Mouse (Mus musculus) embryonic facial prominence, embryonic 15.5 days (tissue): ENCODE data around the gene Prl2c3. TPM values are rescaled to one million over a fixed set of nuclear protein-coding genes. Genes with fewer than 3 reads are reported as not detected.
"Not testable (repeated sequence)": the region's sequence is repeated elsewhere in the genome, so short reads cannot be mapped to it uniquely, and the experiment has no call there.

Source experiments
- ATAC-seq: fragments of 200-750 bp; cut with Nextera tagmentation; 2 replicates; pipeline ENCODE4 v1.8.0; 2017; ENCODE audit warnings: low read depth, moderate TSS enrichment; ENCODE audit not compliant: insufficient number of reproducible peaks, low FRiP score, low TSS enrichment
- H3K27ac ChIP-seq: fragments of 300-500 bp; sonication (generic); replicated peaks from 2 replicates; pipeline ENCODE4 v1.5.1; 2015; ENCODE audit warnings: mild to moderate bottlenecking, inconsistent platforms
- H3K27me3 ChIP-seq: fragments of 300-500 bp; sonication (generic); 2 replicates; pipeline ENCODE4 v1.6.1; 2015; ENCODE audit warnings: inconsistent platforms
- H3K36me3 ChIP-seq: fragments of 300-500 bp; sonication (generic); 2 replicates; pipeline ENCODE4 v1.6.1; 2015; ENCODE audit warnings: mild to moderate bottlenecking, inconsistent platforms
- H3K4me1 ChIP-seq: fragments of 300-500 bp; sonication (generic); 2 replicates; pipeline ENCODE4 v1.6.1; 2015; ENCODE audit warnings: inconsistent platforms
- H3K4me2 ChIP-seq: fragments of 300-500 bp; sonication (generic); replicated peaks from 2 replicates; pipeline ENCODE4 v1.6.1; 2015; ENCODE audit warnings: mild to moderate bottlenecking, inconsistent platforms
- H3K4me3 ChIP-seq: fragments of 300-500 bp; sonication (generic); replicated peaks from 2 replicates; pipeline ENCODE4 v1.5.1; 2015; ENCODE audit warnings: mild to moderate bottlenecking, inconsistent platforms
- H3K9ac ChIP-seq: fragments of 300-500 bp; sonication (generic); 2 replicates; pipeline ENCODE4 v1.6.1; 2015; ENCODE audit warnings: inconsistent platforms
- H3K9me3 ChIP-seq: fragments of 300-500 bp; sonication (generic); replicated peaks from 2 replicates; pipeline ENCODE4 v1.6.1; 2016; ENCODE audit warnings: inconsistent platforms
- WGBS: fragments of 180-500 bp; shearing (Covaris S2); methylation state at CpG from one replicate; pipeline ENCODE4 v1.1.7; 2015; 5-methylcytosine and 5-hydroxymethylcytosine counted together
- polyA plus RNA-seq: library from polyadenylated mRNA; unstranded; fragments of >200 nt; fragmentation: Nextera tagmentation; extraction: Ambion mirVana; gene quantifications from 2 replicates; pipeline ENCODE4 v1.2.1, GENCODE M21; 2015

The Prl2c3 gene
- polyA plus RNA-seq = not detected in 2 replicates

DNA sequence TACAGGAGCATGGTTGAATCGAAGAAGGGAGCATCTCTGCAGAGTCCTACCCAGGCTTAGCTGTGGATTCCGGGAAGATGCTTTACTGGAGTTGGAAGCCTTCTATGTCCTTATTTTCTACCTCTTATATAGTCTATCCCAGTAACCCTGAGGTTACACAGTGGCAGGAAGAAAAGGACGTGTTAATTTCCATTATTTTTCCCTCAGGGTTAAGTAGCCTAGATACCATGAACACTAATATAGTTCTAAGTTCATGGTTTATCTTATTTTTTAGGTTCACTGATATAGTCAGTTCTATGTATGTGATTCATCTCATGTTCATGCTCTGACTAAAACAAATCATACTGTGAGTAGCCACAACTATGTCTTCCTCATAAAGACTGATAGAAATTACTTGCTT lies at the start of gene Prl2c3:
Gene Prl2c3, minus strand, starts transcription at position 101 of the 400 bp plus-strand sequence.
- H3K27me3 ChIP-seq, H3K27ac ChIP-seq, H3K4me3 ChIP-seq, H3K36me3 ChIP-seq, H3K9me3 ChIP-seq, ATAC-seq, H3K9ac ChIP-seq, H3K4me2 ChIP-seq, H3K4me1 ChIP-seq: not testable (repeated sequence)
- 66% methylated on average over 3 of the region's 3 CpGs for WGBS

DNA sequence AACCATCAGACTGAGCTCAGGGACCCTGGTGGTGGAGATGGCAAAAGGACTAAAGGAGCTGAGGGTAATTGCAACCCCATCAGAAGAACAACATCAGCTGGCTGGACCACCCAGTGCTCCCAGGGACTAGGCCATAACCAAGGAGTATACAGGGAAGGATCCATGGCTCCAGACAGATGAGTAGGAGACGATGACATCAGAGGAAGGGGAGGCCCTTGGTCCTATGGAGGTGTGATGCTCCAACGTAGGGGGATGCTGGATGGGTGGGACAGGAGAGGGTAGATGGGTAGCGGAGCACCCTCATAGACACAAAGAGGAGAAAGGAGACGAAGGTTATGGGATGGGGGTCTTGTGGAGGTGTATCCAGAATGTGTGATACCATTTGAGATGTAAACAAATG lies 48.4 kb upstream of the Prl2c3 start:
- not testable (repeated sequence) for H3K27ac ChIP-seq, H3K4me3 ChIP-seq, H3K9ac ChIP-seq, H3K36me3 ChIP-seq, H3K4me2 ChIP-seq, H3K4me1 ChIP-seq, H3K27me3 ChIP-seq
- 0 out of 2 replicates have a peak, but pooled peaks cover 23% of the 10 kb centered on the region for H3K9me3 ChIP-seq
- WGBS = 70% methylated on average over 4 of the region's 4 CpGs
- peak; percentile 55; the same call in 1 of the 2 replicates for ATAC-seq

DNA sequence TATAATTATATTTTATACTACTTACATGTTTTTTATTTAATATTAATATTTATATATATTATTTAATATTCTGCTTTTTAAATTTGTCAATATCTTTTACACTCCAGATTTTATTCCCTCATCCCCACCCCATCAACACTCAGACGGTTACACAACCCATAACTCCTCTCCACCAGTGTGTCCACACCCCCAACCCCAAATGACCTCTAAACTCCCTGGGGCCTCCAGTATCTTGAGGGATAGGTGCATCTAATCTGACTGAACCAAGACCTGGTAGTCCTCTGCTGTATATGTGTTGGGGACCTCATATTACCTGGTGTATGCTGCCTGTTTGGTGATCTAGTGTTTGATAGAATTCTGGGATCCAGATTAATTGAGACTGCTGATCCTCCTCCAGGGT lies 44.8 kb upstream of the Prl2c3 start:
- H3K4me2 ChIP-seq, H3K27me3 ChIP-seq, ATAC-seq, H3K4me3 ChIP-seq, H3K4me1 ChIP-seq, H3K36me3 ChIP-seq, H3K27ac ChIP-seq, H3K9ac ChIP-seq: not testable (repeated sequence)
- peaks cover 23% of the 10 kb centered on the region; the same call in 1 of the 2 replicates for H3K9me3 ChIP-seq
- WGBS = 84% methylated on average over 1 of the region's 1 CpGs

DNA sequence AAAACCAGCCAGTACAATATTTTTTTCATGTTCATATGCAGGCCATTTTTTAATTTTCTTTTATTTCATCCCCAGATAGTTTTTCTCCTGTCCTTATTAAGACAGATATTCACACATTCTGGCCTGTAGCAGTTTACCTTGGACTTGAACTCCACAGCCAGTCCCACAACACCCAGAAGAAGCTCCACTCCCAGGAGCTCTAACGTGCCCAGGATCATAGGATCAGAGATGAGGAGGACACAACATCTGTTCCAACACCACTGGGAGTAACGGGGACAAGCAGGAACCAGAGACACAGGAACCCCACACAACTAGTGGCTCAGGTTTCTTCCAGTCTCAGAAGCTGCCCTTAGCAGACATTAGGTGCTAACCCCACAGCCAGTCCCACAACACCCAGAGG lies 37.7 kb upstream of the Prl2c3 start:
- not testable (repeated sequence) for H3K4me3 ChIP-seq, H3K36me3 ChIP-seq, H3K27ac ChIP-seq, H3K4me2 ChIP-seq, H3K4me1 ChIP-seq, H3K9ac ChIP-seq, H3K27me3 ChIP-seq
- 0 out of 2 replicates have a peak, but pooled peaks have one; percentile 8 for ATAC-seq
- peaks cover 36% of the 10 kb centered on the region for H3K9me3 ChIP-seq
- WGBS = 65% methylated on average over 2 of the region's 2 CpGs

DNA sequence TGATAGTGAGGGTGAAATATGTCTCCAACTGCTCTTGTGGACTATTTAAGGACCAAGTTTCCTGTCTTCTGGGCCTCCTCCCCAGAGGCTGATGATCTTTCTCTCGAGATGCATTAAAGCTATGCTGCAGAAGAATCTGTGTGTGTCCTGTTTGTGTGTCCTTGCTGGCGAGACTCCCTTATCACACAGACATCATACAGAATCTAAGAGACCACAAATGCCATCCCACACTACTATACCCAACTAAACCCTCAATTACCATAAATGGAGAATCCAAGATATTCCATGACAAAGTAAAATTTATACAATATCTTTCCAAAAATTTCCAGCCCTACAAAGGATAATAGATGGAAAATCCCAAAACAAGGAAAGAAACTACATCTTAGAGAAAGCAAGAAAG lies 31.9 kb upstream of the Prl2c3 start:
- Histone ChIP-seq H3K4me3 (no peak overlapping the region), H3K4me2 (no peak overlapping the region), H3K9me3 (peaks cover 42% of the 10 kb centered on the region), H3K36me3 (no peaks in the 10 kb centered on the region), H3K27me3 (no peaks in the 10 kb centered on the region), H3K4me1 (no peaks in the 10 kb centered on the region), H3K27ac (no peak overlapping the region), H3K9ac (no peak overlapping the region)
- 68% methylated on average over 2 of the region's 2 CpGs for WGBS
- ATAC-seq = no peak

DNA sequence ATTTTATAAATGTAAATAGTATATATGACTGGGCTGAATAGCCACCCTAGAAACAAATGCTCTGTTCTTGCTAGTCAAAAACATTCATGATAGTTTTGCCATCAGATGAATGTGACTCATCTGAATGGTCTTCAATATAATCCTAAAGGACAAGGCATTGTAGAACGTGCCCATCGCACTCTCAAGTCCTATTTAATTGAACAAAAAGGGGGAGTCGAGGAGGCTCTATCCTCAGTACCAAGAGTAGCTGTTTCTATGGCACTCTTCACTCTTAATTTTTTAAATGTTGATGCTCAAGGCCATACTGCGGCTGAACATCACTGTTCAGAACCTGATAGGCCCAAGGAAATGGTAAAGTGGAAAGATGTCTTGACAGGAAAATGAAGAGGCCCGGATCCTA lies 29.2 kb upstream of the Prl2c3 start:
- Histone ChIP-seq H3K4me3 (no peak overlapping the region), H3K27me3 (no peaks in the 10 kb centered on the region), H3K4me1 (no peaks in the 10 kb centered on the region), H3K36me3 (no peaks in the 10 kb centered on the region), H3K27ac (no peak overlapping the region), H3K9me3 (peaks cover 45% of the 10 kb centered on the region), H3K9ac (no peak overlapping the region), H3K4me2 (no peak overlapping the region)
- ATAC-seq = no peak
- WGBS = 86% methylated on average over 5 of the region's 5 CpGs

DNA sequence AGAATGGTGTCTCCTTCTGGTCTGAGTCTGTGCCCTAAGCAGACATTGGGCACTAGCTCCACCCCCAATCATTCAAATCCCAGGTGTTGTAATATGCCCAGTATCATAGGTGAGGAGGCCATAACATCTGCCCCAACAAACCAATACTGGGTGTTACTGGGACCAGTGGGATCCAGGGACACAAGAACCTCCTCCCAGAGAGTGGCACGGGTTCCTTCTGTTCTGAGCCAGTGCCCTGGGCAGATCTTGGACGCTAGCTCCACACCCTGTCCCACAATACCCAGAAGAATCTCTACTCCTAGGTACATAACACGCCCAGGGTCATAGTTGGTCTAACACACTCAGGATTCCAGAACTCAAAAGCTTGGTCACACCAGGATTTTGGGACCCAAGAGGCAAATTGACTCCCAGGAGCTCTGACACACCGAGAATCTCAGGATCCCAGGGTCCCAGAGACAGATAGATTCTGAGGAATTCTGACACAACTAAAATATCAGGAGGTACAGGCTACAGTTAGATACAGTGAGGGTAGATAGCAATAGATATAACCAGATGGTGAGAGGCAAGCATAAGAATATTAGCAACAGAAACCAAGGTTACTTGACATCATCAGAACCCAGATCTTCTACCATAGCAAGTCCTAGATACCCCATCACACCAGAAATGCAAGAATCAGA lies 24.8 kb upstream of the Prl2c3 start:
- H3K4me2 ChIP-seq = not testable (repeated sequence)
- WGBS = 62% methylated on average over 4 of the region's 4 CpGs
- peak; percentile 69; the same call in 1 of the 2 replicates for ATAC-seq

DNA sequence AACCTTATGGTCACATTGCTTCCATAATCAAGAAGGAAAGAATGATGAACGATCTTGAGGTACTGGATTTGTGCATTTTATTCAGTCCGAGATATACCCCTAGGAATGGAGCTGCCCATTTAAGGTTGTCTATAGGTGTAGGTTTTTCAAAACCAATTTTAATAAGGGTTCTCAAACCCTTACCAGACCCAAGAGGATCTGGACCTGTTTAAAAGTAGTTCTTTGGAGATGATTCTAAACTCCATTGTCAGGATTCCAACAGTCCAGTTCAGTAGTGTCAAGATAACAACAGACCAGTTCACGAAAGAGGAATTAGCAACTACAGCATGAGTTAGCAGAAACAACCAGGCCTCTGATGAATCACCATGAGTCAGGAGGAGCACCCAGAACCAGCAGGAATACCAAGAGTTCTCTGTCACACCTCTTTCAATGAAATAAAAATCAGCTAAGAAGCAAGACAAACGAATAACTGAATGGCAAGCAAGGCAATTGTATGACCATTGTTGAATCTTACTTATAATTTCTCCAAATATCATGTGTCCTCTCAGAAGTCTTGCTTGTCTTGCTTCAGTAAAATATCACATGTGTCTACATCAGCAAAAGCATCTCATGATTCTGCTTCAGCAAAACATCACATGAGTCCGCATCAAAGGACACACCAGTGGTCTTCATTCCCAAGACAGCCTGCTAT lies 14.0 kb upstream of the Prl2c3 start:
- not testable (repeated sequence) for H3K4me1 ChIP-seq, H3K36me3 ChIP-seq, H3K4me2 ChIP-seq, H3K27me3 ChIP-seq, H3K4me3 ChIP-seq, ATAC-seq, H3K27ac ChIP-seq, H3K9ac ChIP-seq, H3K9me3 ChIP-seq
- 76% methylated on average over 5 of the region's 5 CpGs for WGBS

More for the DNA sequence above, 24.8 kb upstream of the Prl2c3 start:
- H3K4me3 ChIP-seq, H3K27ac ChIP-seq, H3K4me1 ChIP-seq, H3K36me3 ChIP-seq, H3K27me3 ChIP-seq, H3K9ac ChIP-seq: not testable (repeated sequence)
- H3K9me3 ChIP-seq = peaks cover 27% of the 10 kb centered on the region

DNA sequence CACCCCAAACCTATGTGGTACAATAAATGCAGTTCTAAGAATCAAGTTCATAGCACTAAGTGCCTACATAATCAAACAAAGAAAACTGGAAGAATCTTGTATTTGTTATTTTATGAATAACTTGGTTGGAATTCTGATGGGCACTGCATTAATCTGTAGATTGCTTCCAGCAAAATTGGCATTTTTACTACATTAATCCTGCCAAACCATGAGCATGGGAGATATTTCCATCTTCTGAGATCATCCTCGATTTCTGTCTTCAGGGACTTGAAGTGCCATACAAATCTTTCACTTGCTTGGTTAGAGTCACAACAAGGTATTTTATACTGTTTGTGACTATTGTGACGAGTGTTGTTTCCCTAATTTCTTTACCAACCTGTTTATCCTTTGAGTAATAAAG lies 9.7 kb upstream of the Prl2c3 start:
- Histone ChIP-seq H3K9ac (no peak overlapping the region), H3K27me3 (no peaks in the 10 kb centered on the region), H3K36me3 (no peaks in the 10 kb centered on the region), H3K27ac (no peak overlapping the region), H3K4me2 (no peak overlapping the region), H3K4me3 (no peak overlapping the region), H3K9me3 (no peaks in the 10 kb centered on the region), H3K4me1 (no peaks in the 10 kb centered on the region)
- ATAC-seq = no peak
- 50% methylated on average over 2 of the region's 2 CpGs for WGBS

DNA sequence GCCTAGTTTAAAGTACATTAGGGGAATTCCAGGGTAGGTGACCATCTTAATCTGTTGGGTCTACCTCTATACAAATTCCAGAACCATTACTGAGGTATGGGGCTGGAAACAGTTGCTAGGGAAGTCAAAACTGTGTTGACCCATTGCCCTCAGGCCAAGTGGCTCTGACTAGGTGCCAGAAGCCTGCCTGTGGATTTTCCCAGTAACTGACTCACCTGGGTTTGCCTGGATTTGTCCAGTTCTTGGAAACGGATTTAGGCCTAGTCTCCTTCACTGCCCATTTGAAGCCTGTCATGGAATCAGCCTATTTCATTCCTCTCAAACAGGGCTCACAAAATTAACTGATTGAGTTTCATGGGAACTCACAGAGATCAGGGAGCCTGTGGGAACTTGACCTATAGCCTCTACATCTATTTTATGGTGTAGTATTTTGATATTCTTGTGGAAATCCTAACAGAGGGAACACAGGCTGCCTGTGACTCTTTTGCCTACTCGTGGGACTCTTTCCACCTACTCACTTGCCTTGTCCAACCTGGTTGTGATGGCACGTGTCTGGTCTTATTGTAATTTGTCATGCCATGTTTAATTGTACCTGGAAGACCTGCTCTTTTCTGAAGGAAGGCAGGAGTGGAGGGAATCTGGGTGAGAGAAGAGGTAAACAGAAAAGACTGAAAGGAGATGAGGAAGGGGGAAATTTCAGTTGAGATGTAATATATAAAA lies 9.1 kb upstream of the Prl2c3 start:
- not testable (repeated sequence) for H3K4me1 ChIP-seq, H3K9me3 ChIP-seq, H3K9ac ChIP-seq, H3K4me3 ChIP-seq, H3K27me3 ChIP-seq, H3K36me3 ChIP-seq, ATAC-seq, H3K4me2 ChIP-seq, H3K27ac ChIP-seq
- WGBS = 64% methylated on average over 3 of the region's 3 CpGs

DNA sequence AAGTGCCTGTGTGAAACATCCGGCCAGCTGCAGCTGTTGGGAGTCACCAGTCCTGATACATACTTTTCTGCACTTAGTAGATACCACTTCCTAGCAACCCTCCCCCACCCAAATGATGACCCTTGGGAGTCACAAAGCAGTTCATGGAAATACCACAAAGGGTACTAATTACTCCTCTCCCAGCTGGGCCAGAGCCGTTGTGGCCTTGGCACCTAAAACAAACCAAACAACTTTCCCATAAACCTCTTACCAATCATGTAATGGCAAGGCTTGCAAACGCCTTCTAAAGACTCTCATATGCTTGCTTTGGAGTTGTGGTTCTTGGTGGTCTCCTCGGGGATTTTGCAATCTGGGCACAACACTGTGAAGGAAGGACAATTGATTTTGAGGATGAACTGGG lies 6.6 kb upstream of the Prl2c3 start:
- H3K36me3 ChIP-seq, H3K4me2 ChIP-seq, H3K9ac ChIP-seq, H3K27me3 ChIP-seq, H3K4me1 ChIP-seq, H3K9me3 ChIP-seq, ATAC-seq, H3K4me3 ChIP-seq, H3K27ac ChIP-seq: not testable (repeated sequence)
- WGBS = 57% methylated on average over 4 of the region's 4 CpGs
